Mouse (Mus musculus) liver, embryonic 14.5 days (tissue): Measurements from ENCODE around the gene Tmem169. TPM values are rescaled to one million over a fixed set of nuclear protein-coding genes. Genes with fewer than 3 reads are reported as not detected.
A peak's percentile ranks its signal among the peaks of the same experiment; 100 is the strongest.

Experiments
- ATAC-seq: fragments of 200-750 bp; cut with Nextera tagmentation; 2 replicates; pipeline ENCODE4 v1.8.0; 2017; ENCODE audit warnings: moderate number of reproducible peaks, mild to moderate bottlenecking, moderate library complexity; ENCODE audit not compliant: insufficient read depth
- DNase-seq, 3 experiments: peaks; one replicate each; pipeline ENCODE4 v3.0.0-alpha.2; 2012 to 2013; ENCODE audit warnings: low read depth in 3 of 3, low spot score in 3 of 3
- H3K27ac ChIP-seq: fragments of 300-500 bp; sonication (generic); 2 replicates; pipeline ENCODE4 v1.5.1; 2014; ENCODE audit warnings: moderate library complexity, mild to moderate bottlenecking, control low read depth, inconsistent platforms
- H3K27me3 ChIP-seq: fragments of 300-500 bp; sonication (generic); 2 replicates; pipeline ENCODE4 v1.6.1; 2014; ENCODE audit warnings: mild to moderate bottlenecking, low read length, moderate library complexity; ENCODE audit not compliant: control insufficient read depth, insufficient read depth
- H3K36me3 ChIP-seq: fragments of 300-500 bp; sonication (generic); replicated peaks from 2 replicates; pipeline ENCODE4 v1.6.1; 2014; ENCODE audit warnings: low read depth; ENCODE audit not compliant: control insufficient read depth, insufficient read depth
- H3K4me1 ChIP-seq, 2 experiments: fragments of 200-500 bp in 1 of 2; fragments of 300-500 bp in 1 of 2; sonication (generic) in 1 of 2; replicated peaks; 2 replicates each; pipeline ENCODE4 v1.6.1; 2012 to 2014; ENCODE audit warnings: antibody characterized with exemption in 1 of 2, inconsistent platforms in 1 of 2, low read length in 1 of 2; ENCODE audit not compliant: control insufficient read depth in 2 of 2, insufficient read depth in 2 of 2
- H3K4me2 ChIP-seq: fragments of 300-500 bp; sonication (generic); 2 replicates; pipeline ENCODE4 v1.6.1; 2014; ENCODE audit warnings: low read depth, mild to moderate bottlenecking, control low read depth, moderate library complexity
- H3K4me3 ChIP-seq, 2 experiments: fragments of 200-500 bp in 1 of 2; fragments of 300-500 bp in 1 of 2; sonication (generic) in 1 of 2; 2 replicates each; pipeline ENCODE4 v1.5.1; 2012 to 2014; ENCODE audit warnings: low read depth in 2 of 2, low read length in 2 of 2, mild to moderate bottlenecking in 2 of 2, control low read depth in 1 of 2, inconsistent platforms in 1 of 2, moderate library complexity in 1 of 2; ENCODE audit not compliant: insufficient read depth in 1 of 2
- H3K9ac ChIP-seq: fragments of 300-500 bp; sonication (generic); replicated peaks from 2 replicates; pipeline ENCODE4 v1.6.1; 2014; ENCODE audit warnings: mild to moderate bottlenecking, control low read depth, moderate library complexity
- H3K9me3 ChIP-seq: fragments of 300-500 bp; sonication (generic); 2 replicates; pipeline ENCODE4 v1.6.1; 2016; ENCODE audit warnings: low read length, mixed read lengths; ENCODE audit not compliant: control insufficient read depth
- CTCF ChIP-seq: IDR thresholded peaks from 2 replicates; pipeline ENCODE4 v1.5.1; 2016; ENCODE audit warnings: antibody characterized with exemption, low read depth, control low read depth
- EP300 ChIP-seq: IDR thresholded peaks from 2 replicates; pipeline ENCODE4 v1.6.1; 2016; ENCODE audit warnings: antibody characterized with exemption, low read depth
- WGBS: fragments of 180-500 bp; shearing (Covaris S2); extraction: QIAGEN DNeasy Blood & Tissue Kit; methylation state at CpG from one replicate; pipeline ENCODE4 v1.1.7; 2014; ENCODE audit not compliant: insufficient replicate concordance; 5-methylcytosine and 5-hydroxymethylcytosine counted together
- polyA plus RNA-seq, 2 experiments: library from polyadenylated mRNA; depleted of rRNA in 1 of 2; stranded (reverse) in 1 of 2; unstranded in 1 of 2; fragments of >200 nt; fragmentation: Nextera tagmentation in 1 of 2; extraction: Ambion mirVana in 1 of 2; gene quantifications; 2 replicates each; pipeline versions ENCODE4 v1.2.1 to v1.2.3; 2012 to 2014

The Tmem169 gene
- polyA plus RNA-seq, 2 experiments = 0.50 to 0.81 TPM

- H3K27me3 ChIP-seq = peaks cover 4% of the 10 kb centered on the region; the same call in 1 of the 2 replicates
- no peaks in the 10 kb centered on the region for H3K9me3 ChIP-seq
- H3K36me3 ChIP-seq = no peaks in the 10 kb centered on the region
- no peak for DNase-seq
- 0 out of 2 replicates have a peak overlapping the region, but pooled peaks have one; percentile 4 for H3K4me2 ChIP-seq
- no peak overlapping the region for H3K27ac ChIP-seq
- ATAC-seq = no peak
- no peak overlapping the region for H3K9ac ChIP-seq
- WGBS = 35% methylated on average over 5 of the region's 5 CpGs
- H3K4me1 ChIP-seq = peaks cover 0 to 21% of the 10 kb centered on the region in 2 experiments; a peak in 3 of 4 replicates
- TF ChIP-seq CTCF (no peak), EP300 (no peak)
- H3K4me3 ChIP-seq = no peak overlapping the region
Measured at GRCm38 (mm10) chr1:72286904-72287303, 2.7 kb downstream of the Tmem169 start.

GRCm38 (mm10) chr1:72287893-72288292 lies 3.7 kb downstream of the Tmem169 start:
- ATAC-seq = no peak
- H3K27ac ChIP-seq = no peak overlapping the region; the same call in 1 of the 2 replicates
- no peak for DNase-seq

GRCm38 (mm10) chr1:72288527-72289150 lies 4.5 kb downstream of the Tmem169 start:
- Histone ChIP-seq H3K4me2 (peak overlapping the region; percentile 24), H3K27me3 (peaks cover 4% of the 10 kb centered on the region; the same call in 1 of the 2 replicates), H3K36me3 (no peaks in the 10 kb centered on the region), H3K9ac (no peak overlapping the region), H3K27ac (peak overlapping the region; percentile 18), H3K4me3 (no peak overlapping the region), H3K9me3 (no peaks in the 10 kb centered on the region), H3K4me1 (peaks cover 0 to 16% of the 10 kb centered on the region in 2 experiments; a peak in 3 of 4 replicates)
- TF ChIP-seq CTCF = no peak
- TF ChIP-seq EP300 = no peak
- WGBS = 57% methylated on average over 4 of the region's 4 CpGs
- ATAC-seq (peak; percentile 27), DNase-seq (peak in 1 of 3 experiments; percentile 11)

More at GRCm38 (mm10) chr1:72287893-72288292, 3.7 kb downstream of the Tmem169 start:
- Histone ChIP-seq H3K27me3 (peaks cover 4% of the 10 kb centered on the region; the same call in 1 of the 2 replicates), H3K9ac (no peak overlapping the region), H3K4me1 (peaks cover 0 to 20% of the 10 kb centered on the region in 2 experiments; a peak in 3 of 4 replicates), H3K36me3 (no peaks in the 10 kb centered on the region), H3K9me3 (no peaks in the 10 kb centered on the region), H3K4me3 (no peak overlapping the region), H3K4me2 (peak overlapping the region; percentile 24)
- TF ChIP-seq EP300 = no peak
- TF ChIP-seq CTCF = no peak
- WGBS = 45% methylated on average over 4 of the region's 4 CpGs

- H3K9me3 ChIP-seq = no peaks in the 10 kb centered on the region
- ATAC-seq (no peak), DNase-seq (no peak)
- no peak for TF ChIP-seq CTCF
- TF ChIP-seq EP300 = no peak
- no peak overlapping the region for H3K9ac ChIP-seq
- WGBS = 78% methylated on average over 4 of the region's 4 CpGs
- H3K4me2 ChIP-seq = no peak overlapping the region
- H3K36me3 ChIP-seq = no peaks in the 10 kb centered on the region
- no peak overlapping the region for H3K27ac ChIP-seq
- no peaks in the 10 kb centered on the region for H3K27me3 ChIP-seq
- H3K4me1 ChIP-seq = peaks cover 0 to 12% of the 10 kb centered on the region in 2 experiments; a peak in 3 of 4 replicates
- H3K4me3 ChIP-seq = no peak overlapping the region
Measured at GRCm38 (mm10) chr1:72290896-72291295, 6.7 kb downstream of the Tmem169 start.

GRCm38 (mm10) chr1:72291421-72291820 lies 7.3 kb downstream of the Tmem169 start:
- no peak overlapping the region for H3K4me3 ChIP-seq
- peaks cover 0 to 12% of the 10 kb centered on the region in 2 experiments; a peak in 3 of 4 replicates for H3K4me1 ChIP-seq
- ATAC-seq (no peak), DNase-seq (no peak)
- no peak overlapping the region for H3K27ac ChIP-seq
- H3K9me3 ChIP-seq = no peaks in the 10 kb centered on the region
- TF ChIP-seq EP300 (no peak), CTCF (no peak)
- H3K27me3 ChIP-seq = no peaks in the 10 kb centered on the region
- no peak overlapping the region for H3K4me2 ChIP-seq
- H3K9ac ChIP-seq = no peak overlapping the region
- H3K36me3 ChIP-seq = no peaks in the 10 kb centered on the region
- 64% methylated on average over 4 of the region's 4 CpGs for WGBS
